Mouse (Mus musculus): ENCODE measurements around the gene Cdc42bpb. TPM values are rescaled to one million over a fixed set of nuclear protein-coding genes. Genes with fewer than 3 reads are reported as not detected.

The Cdc42bpb gene
- polyA plus RNA-seq (2015; fragmentation: Nextera tagmentation; extraction: Ambion mirVana): 20.1 and 26.7 TPM in 2 replicates

DNA sequence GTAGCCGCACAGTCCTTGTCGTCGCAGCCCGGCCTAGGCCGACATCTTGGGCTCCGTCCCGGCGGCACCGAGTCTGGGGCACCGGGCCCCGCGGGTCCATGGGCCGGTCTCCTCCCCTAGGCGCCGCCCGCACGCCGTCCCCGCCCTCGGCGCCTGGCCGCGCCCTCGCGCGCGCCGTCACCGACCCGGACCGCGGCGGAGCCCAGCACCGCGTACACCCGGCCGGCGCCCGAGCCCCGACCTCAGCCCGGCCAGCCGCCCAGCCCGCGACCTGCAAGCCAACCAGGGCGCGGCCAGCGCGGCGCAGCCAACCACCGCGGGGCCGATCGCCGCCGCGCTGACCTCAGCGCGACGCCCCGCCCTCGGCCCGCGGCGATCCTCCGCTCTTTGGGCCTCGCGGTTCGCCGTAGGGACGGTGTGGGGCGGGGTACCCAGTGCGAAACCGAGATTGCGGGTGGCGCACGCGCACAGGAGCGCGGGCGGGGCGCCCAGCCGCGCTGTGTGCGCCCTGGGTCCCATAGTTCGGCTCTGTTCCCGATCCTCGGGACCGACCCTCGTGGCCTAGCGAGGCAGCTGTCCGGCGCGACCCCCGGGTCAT, at the start of gene Cdc42bpb:
Gene Cdc42bpb (minus strand): TSS at position 343 of the 598 bp plus-strand sequence.
- Histone ChIP-seq H3K27me3 (0 out of 2 replicates have a peak, but pooled peaks cover 2% of the 10 kb centered on the region), H3K4me2 (peak within 1 kb of the TSS; percentile 89), H3K9me3 (replicated peaks) (no peaks in the 10 kb centered on the region), H3K36me3 (no peaks in the 10 kb centered on the region), H3K4me3 (peak within 1 kb of the TSS; percentile 95), H3K4me1 (replicated peaks) (peaks cover 39% of the 10 kb centered on the region), H3K9ac (peak within 1 kb of the TSS; percentile 97), H3K27ac (peak within 1 kb of the TSS; percentile 97)
- ATAC-seq (replicated peaks; ENCODE audit: insufficient number of reproducible peaks, insufficient read depth, low FRiP score, low read depth): peak; percentile 94
- WGBS: under 1% methylated on average over 90 of the region's 94 CpGs

DNA sequence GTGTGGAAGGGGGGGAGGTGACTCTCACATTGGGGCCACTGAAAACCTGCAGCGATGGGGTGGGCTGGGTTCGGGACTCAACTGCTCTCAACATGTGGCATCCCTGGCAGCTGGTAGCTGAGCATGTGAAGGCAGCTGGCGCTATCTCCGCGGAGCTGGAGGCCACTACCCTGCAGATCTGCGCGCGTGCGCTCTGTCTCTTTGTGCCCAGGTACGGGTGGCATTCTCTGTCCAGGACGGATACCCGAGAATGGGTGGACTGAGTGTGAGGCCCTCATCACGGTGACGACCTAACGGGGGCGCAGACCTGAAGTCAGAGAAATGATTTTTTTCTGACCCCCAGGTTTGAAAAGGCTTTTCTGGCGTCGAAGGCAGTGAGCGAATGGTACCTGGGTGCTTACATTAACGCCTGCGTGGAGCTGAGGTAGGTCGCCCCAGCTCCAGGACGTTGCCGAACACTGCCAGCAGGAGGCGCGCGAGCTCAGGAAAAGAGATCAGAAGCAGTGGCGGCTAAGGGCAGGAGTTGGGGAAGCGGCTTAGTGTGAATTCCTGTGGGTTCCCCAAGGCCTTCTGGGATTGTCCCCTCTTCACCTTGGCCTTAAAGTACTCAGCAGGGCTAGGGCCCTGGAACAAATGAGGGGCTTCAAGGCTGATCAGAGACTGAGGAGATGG, 48.4 kb upstream of the Cdc42bpb start:
- peaks cover 61% of the 10 kb centered on the region for H3K4me1 ChIP-seq (replicated peaks)
- H3K27ac ChIP-seq: no peak overlapping the region
- no peak overlapping the region for H3K9ac ChIP-seq
- H3K36me3 ChIP-seq: no peaks in the 10 kb centered on the region
- peaks cover 76% of the 10 kb centered on the region for H3K27me3 ChIP-seq
- no peaks in the 10 kb centered on the region for H3K9me3 ChIP-seq (replicated peaks)
- no peak overlapping the region for H3K4me3 ChIP-seq
- H3K4me2 ChIP-seq: no peak overlapping the region; the same call in 1 of the 2 replicates
- 18% methylated on average over 29 of the region's 29 CpGs for WGBS
- peak; percentile 28 for ATAC-seq (replicated peaks; ENCODE audit: insufficient number of reproducible peaks, insufficient read depth, low FRiP score, low read depth)

DNA sequence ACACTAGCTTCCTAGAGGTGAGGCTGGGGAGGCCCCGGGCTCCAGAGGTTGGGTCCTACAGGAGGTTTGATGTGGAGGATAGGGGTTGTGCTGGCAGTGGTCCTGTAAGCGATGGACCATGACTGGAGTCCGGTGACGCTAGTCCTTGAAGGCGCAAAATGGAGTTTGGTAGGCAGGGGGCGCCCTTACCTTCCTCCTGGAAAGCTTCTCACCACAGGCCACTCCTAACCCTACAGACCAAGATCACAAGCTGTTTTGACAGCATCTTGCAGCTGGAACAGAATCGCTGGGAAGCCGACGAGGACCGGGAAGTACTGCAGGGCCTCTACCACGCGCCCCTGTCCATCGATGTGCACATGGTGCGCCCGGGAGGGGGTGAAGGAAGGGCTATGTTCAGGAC, 47.7 kb upstream of the Cdc42bpb start:
- Histone ChIP-seq H3K4me1 (replicated peaks) (peaks cover 61% of the 10 kb centered on the region), H3K27me3 (peaks cover 74% of the 10 kb centered on the region), H3K27ac (no peak overlapping the region), H3K4me3 (no peak overlapping the region), H3K9ac (no peak overlapping the region), H3K9me3 (replicated peaks) (no peaks in the 10 kb centered on the region), H3K4me2 (no peak overlapping the region), H3K36me3 (no peaks in the 10 kb centered on the region)
- ATAC-seq (replicated peaks; ENCODE audit: insufficient number of reproducible peaks, insufficient read depth, low FRiP score, low read depth): no peak
- WGBS: 2% methylated on average over 15 of the region's 15 CpGs

DNA sequence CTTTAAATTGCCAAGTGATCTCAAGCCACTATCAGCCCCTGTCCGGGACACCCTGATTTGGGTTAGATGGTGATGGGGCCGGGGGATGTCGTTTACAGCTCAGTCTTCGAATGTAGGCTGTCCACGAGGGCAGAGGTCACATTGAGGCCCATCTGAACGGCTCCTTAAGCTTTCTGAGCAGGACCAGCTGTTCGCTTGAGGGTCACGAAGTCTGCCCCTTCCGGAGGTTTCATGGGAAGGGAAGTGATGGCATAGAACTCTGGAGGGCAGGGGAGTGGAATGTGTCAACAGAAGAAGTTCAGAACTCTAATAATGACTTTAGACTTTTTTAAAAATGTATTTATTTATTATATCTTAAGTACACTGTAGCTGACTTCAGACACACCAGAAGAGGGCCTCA, 47.0 kb upstream of the Cdc42bpb start:
- WGBS: 34% methylated on average over 9 of the region's 9 CpGs
- Histone ChIP-seq H3K9me3 (replicated peaks) (no peaks in the 10 kb centered on the region), H3K9ac (no peak overlapping the region), H3K4me3 (no peak overlapping the region), H3K27ac (no peak overlapping the region), H3K27me3 (peaks cover 70% of the 10 kb centered on the region), H3K36me3 (no peaks in the 10 kb centered on the region), H3K4me1 (replicated peaks) (peaks cover 59% of the 10 kb centered on the region), H3K4me2 (no peak overlapping the region)
- no peak for ATAC-seq (replicated peaks; ENCODE audit: insufficient number of reproducible peaks, insufficient read depth, low FRiP score, low read depth)

DNA sequence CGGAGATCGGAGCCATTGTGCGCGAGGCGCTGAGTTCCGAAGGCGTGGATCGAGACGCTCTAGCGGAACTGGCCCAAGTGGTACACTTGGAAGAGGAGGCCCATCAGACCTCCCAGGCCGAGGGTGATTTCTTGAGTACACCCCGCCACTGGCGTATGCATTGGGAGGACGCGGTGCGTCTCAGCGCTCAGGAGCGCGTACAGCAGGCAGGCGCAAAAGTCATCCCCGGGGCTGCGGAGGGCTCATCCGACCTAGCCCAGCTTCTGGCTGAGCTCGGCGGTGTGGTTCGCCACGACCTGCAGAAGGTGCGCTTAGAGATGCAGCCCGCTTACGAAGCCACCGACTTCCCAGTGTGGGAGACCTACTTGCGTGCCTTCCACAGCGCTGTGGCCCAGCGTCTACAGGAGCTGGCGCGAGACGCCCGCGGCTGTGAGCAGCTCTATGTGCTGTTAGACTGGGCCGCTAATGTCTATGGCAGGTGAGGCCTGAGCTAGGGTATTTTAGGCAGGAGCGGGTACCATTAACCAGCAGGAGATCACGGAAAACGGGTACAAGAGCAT, 46.1 kb upstream of the Cdc42bpb start:
- no peaks in the 10 kb centered on the region for H3K36me3 ChIP-seq
- peaks cover 51% of the 10 kb centered on the region for H3K4me1 ChIP-seq (replicated peaks)
- no peak overlapping the region for H3K9ac ChIP-seq
- H3K27ac ChIP-seq: no peak overlapping the region
- no peak for ATAC-seq (replicated peaks; ENCODE audit: insufficient number of reproducible peaks, insufficient read depth, low FRiP score, low read depth)
- no peaks in the 10 kb centered on the region for H3K9me3 ChIP-seq (replicated peaks)
- H3K4me2 ChIP-seq: peak overlapping the region; percentile 54
- WGBS: 21% methylated on average over 43 of the region's 43 CpGs
- peak overlapping the region; percentile 31 for H3K4me3 ChIP-seq
- H3K27me3 ChIP-seq: peaks cover 69% of the 10 kb centered on the region

DNA sequence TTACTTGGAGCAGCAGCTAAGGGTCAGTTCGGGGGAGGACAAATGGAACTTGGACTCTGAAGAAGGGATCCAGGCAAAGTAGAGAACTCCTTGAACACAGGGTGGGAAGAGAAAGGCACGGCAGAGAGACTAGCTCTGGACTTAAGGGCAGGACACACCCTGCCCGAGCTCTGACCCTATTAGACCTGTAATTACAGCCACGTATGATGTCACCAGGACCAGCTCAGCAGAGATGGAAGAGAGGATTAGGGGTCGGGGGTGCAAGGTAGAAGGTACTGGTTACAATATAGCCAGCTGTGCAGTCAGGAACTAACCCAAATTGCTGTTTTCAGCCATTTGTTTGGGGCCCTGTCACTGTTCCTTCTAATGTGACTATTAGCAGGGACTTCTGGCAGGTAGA, 45.3 kb upstream of the Cdc42bpb start:
- no peak overlapping the region for H3K4me3 ChIP-seq
- 69% methylated on average over 5 of the region's 5 CpGs for WGBS
- H3K27me3 ChIP-seq: peaks cover 63% of the 10 kb centered on the region
- no peak for ATAC-seq (replicated peaks; ENCODE audit: insufficient number of reproducible peaks, insufficient read depth, low FRiP score, low read depth)
- no peak overlapping the region for H3K9ac ChIP-seq
- H3K9me3 ChIP-seq (replicated peaks): no peaks in the 10 kb centered on the region
- peaks cover 45% of the 10 kb centered on the region for H3K4me1 ChIP-seq (replicated peaks)
- H3K36me3 ChIP-seq: no peaks in the 10 kb centered on the region
- H3K4me2 ChIP-seq: no peak overlapping the region
- H3K27ac ChIP-seq: no peak overlapping the region

DNA sequence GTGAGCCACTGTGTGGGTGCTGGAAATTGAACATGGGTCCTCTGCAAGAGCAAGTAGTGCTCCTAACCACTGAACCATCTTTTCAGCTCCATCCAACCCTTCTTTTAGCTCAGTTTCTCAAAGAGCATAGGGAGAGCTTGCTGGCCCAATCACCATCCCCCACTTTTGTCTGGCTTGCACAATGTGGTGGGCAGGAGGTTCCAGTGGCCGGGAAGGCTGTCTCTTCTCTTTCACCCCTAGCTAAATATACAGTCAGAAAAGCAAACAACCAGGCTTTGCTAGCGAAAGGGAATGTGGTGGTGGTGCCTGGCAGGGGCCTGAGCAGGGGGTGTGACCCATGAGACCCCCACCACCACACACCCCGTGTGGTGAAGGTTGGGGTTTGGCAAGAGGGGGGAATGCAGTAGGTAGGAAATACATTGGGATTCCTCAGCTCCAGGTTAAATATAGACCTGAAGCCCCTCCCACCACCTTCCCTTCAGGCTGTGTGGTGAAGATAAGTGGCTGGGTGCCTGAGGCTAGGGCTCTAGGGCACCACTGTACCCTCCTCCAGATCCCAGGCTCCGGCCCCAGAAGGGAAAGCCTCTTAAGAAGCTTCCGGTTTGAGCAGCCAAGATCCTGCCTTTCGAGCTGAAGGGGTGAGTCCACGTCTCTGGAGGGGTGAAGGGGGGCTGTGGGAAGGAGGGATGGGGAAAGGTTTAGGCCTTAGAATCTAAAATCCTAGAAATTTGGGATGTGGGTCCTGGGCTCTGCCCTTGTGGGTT, 43.6 kb upstream of the Cdc42bpb start:
- peak overlapping the region; percentile 49 for H3K4me2 ChIP-seq
- H3K9me3 ChIP-seq (replicated peaks): no peaks in the 10 kb centered on the region
- H3K27me3 ChIP-seq: peaks cover 54% of the 10 kb centered on the region
- peak overlapping the region; percentile 25; the same call in 1 of the 2 replicates for H3K9ac ChIP-seq
- H3K27ac ChIP-seq: peak overlapping the region; percentile 53
- ATAC-seq (replicated peaks; ENCODE audit: insufficient number of reproducible peaks, insufficient read depth, low FRiP score, low read depth): no peak; the same call in 1 of the 2 replicates
- no peak overlapping the region for H3K4me3 ChIP-seq
- WGBS: 19% methylated on average over 7 of the region's 7 CpGs
- no peaks in the 10 kb centered on the region for H3K36me3 ChIP-seq
- peaks cover 55% of the 10 kb centered on the region for H3K4me1 ChIP-seq (replicated peaks)

DNA sequence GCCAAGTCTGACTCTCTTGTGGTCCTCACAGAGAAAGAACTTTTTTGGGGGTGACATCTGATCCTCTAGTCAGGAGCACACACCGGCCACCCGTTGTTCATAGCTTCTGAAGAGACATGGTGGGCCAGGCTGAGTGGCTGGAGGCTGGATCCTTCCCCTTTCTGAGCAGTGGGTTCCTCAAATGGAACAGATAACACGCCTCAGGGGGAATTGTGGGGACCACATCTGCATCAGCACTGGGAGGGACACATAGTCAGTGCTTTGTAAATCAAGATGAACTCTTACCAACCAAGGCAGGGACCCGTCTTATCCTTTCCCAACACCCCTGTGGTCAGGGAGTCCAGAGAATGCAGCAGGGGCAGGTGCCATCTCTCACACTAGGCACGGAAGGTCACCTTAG, 42.4 kb upstream of the Cdc42bpb start:
- H3K4me1 ChIP-seq (replicated peaks): peaks cover 45% of the 10 kb centered on the region
- H3K27me3 ChIP-seq: peaks cover 44% of the 10 kb centered on the region
- 73% methylated on average over 5 of the region's 5 CpGs for WGBS

DNA sequence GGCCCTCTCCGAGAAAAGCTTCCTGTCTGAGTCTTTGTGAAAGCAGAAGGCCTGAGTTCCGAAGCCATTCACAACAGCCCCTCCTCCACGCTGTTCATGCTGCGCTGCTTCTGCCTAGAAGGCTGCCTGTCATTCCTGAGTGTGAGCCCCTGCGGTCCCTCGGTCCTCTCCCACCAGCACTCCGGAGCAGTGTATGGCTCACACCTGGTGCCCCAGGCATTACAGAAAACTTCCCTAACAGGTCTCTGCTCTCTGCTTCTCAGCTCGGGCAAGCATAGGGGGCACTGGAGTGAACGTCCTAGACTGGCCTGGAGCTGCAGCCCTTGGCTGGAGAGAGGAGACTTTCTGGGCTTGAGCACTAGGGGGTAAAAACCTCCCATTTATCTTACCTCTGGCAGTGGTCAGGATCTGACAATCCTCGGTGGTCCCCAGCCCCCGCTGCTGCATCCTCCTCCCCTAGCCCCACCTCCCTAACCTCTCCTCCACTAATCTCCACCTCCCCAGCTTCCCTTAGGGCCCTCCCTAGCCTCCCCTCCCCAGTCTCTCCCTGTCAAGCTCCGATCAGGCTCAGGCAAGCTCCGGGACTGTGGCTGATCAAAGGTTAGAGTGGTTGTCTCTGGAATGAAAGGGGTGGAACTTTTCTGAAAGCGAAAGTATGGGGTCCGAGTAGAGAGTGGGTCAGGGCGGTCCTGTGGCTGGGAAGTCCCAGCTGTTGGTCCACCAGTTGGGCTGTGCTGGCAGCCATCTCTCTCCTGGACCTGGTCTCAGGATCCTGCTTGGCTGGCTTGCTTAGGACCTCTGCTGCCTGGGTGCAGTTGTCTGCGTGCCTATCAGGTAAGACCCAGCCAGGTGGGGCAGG, 39.6 kb upstream of the Cdc42bpb start, which contains the start of gene Exoc3l4:
Gene Exoc3l4 (plus strand): TSS at position 97 of the 859 bp plus-strand sequence.
- H3K27me3 ChIP-seq: peaks cover 16% of the 10 kb centered on the region
- no peaks in the 10 kb centered on the region for H3K36me3 ChIP-seq
- peak within 1 kb of the TSS; percentile 44 for H3K4me3 ChIP-seq
- ATAC-seq (replicated peaks; ENCODE audit: insufficient number of reproducible peaks, insufficient read depth, low FRiP score, low read depth): no peak; the same call in 1 of the 2 replicates
- peak within 1 kb of the TSS; percentile 47 for H3K9ac ChIP-seq
- peak within 1 kb of the TSS; percentile 44; the same call in 1 of the 2 replicates for H3K27ac ChIP-seq
- H3K4me2 ChIP-seq: peak within 1 kb of the TSS; percentile 72
- H3K9me3 ChIP-seq (replicated peaks): no peaks in the 10 kb centered on the region
- 7% methylated on average over 17 of the region's 17 CpGs for WGBS
- peaks cover 54% of the 10 kb centered on the region for H3K4me1 ChIP-seq (replicated peaks)

More for the DNA sequence above, 42.4 kb upstream of the Cdc42bpb start:
- H3K36me3 ChIP-seq: no peaks in the 10 kb centered on the region
- no peaks in the 10 kb centered on the region for H3K9me3 ChIP-seq (replicated peaks)
- H3K4me3 ChIP-seq: no peak overlapping the region
- no peak overlapping the region for H3K4me2 ChIP-seq
- no peak for ATAC-seq (replicated peaks; ENCODE audit: insufficient number of reproducible peaks, insufficient read depth, low FRiP score, low read depth)
- no peak overlapping the region for H3K9ac ChIP-seq
- H3K27ac ChIP-seq: no peak overlapping the region

DNA sequence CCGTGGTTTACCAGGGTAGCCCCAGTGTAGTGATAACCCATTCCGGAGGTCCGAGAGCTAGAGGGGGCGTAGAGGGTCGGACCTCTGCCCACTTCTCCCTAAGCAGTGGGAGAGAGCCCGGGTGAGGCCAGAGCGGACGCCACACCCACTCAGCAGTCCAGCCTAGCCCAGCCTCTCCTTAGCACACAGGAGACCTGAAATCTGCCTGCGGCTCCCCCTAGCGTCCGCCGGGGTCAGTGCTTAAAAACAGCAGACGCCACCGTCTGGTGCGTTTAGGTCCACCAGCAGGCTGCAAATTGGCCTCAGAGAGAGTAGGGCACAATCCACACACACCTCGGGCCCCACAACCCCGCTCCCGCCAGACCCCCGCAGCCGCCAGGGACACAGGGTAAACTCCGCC, 35.8 kb upstream of the Cdc42bpb start:
- Histone ChIP-seq H3K27me3 (peaks cover 11% of the 10 kb centered on the region; the same call in 1 of the 2 replicates), H3K4me2 (peak overlapping the region; percentile 83), H3K36me3 (no peaks in the 10 kb centered on the region), H3K9me3 (replicated peaks) (no peaks in the 10 kb centered on the region), H3K4me3 (peak overlapping the region; percentile 51), H3K4me1 (replicated peaks) (peaks cover 38% of the 10 kb centered on the region), H3K9ac (peak overlapping the region; percentile 63), H3K27ac (peak overlapping the region; percentile 85)
- ATAC-seq (replicated peaks; ENCODE audit: insufficient number of reproducible peaks, insufficient read depth, low FRiP score, low read depth): peak; percentile 82
- WGBS: 2% methylated on average over 21 of the region's 21 CpGs
